Mouse (Mus musculus) heart, postnatal 14 days (tissue): Measurements from ENCODE around the gene Clec4a4. TPM values are rescaled to one million over a fixed set of nuclear protein-coding genes. Genes with fewer than 3 reads are reported as not detected.
"Not testable (repeated sequence)": the region's sequence is repeated elsewhere in the genome, so short reads cannot be mapped to it uniquely, and the experiment has no call there.

Experiments used
- DNase-seq, 2 experiments: peaks; one replicate each; pipeline ENCODE4 v3.0.0; 2021 to 2022
- intact Hi-C: fragments of 180-260 bp; cut with DNase I; formaldehyde crosslinking; loops from one replicate; pipeline ENCODE4 v1.15.1; 2025
- long read RNA-seq, 2 experiments: library from polyadenylated mRNA; stranded (forward); transcript quantifications; one replicate each; pipeline ENCODE4 v2.0.0; 2021
- total RNA-seq, 2 experiments: library from RNA; stranded (reverse); gene quantifications; 2 replicates each; pipeline ENCODE4 v1.2.3; 2021

Gene Clec4a4
- not detected for total RNA-seq
- long read RNA-seq, experiment 1: 0 reads
- long read RNA-seq, experiment 2: 0 reads

DNA sequence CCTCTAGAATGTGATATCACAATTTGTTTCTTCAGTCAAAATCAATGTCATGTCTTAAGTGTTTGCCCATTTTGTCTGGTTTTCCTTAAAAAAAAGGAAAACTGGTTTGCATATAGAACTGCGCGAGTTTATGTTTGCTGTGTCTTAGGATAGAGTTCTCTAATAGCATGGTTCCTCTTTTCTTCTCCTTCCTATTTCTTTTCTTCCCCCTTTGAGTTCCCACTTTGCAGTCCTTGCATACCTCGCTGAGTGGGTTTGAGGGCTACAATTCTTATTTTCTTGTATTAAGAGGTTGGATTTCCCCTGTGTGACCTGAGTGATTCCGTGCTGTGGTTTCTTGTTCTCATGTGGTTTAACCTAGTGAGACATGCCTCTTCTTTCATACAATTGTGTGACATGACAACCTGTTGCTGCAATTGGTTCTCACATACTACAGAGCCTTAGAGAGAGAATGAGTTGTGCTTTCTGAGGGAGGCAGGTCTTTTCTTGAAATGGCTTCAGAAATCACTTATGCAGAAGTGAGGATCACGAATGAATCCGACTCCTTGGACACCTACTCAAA lies at the start of gene Clec4a4:
TSS of gene Clec4a4 (plus strand) at position 492 of the 562 bp plus-strand sequence.
- DNase-seq: no peak
- intact Hi-C loops: no loop called here

DNA sequence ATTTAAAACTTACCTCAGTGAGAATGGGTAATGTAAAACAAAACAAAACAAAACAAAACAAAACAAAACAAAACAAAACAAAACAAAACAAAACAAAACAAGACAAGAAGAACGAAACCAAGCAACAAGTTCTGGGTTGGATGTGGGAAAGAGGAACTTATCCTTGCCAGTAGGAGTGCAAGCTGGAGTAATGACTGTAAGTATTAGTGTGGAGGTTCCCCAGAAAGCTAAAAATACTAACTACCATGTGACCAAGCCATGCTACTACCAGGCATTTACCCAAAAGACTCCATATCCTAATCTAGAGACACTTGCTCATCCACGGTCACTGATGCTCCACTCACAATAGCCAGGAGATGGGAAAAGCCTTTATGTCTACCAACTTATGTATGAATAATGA lies 43.4 kb upstream of the Clec4a4 start:
- intact Hi-C loops: no loop called here
- no peak for DNase-seq

DNA sequence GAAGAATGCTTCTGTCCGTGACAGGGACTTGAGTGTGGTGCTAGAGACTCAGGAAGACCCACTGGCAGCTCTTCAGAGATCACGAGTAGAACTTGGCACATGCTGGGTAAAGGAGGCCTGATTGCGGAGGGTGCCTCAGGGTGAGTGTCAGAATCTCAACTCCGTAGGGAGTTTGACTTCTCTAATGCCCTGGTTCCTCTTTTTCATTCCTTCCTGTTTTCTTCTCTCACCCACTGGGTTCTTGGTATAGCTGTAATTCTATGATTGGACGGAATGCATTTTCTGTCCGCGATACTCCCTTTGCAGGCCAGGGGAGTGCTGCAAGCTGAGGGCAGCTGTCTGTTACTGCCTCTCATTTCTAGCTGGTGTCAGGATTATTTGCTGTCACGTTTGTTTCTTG lies 37.8 kb upstream of the Clec4a4 start, which contains the start of gene Clec4a3:
TSS of gene Clec4a3 (plus strand) at position 115 of the 400 bp plus-strand sequence.
- intact Hi-C loops: no loop called here
- peak; percentile 7 to 11 for DNase-seq

DNA sequence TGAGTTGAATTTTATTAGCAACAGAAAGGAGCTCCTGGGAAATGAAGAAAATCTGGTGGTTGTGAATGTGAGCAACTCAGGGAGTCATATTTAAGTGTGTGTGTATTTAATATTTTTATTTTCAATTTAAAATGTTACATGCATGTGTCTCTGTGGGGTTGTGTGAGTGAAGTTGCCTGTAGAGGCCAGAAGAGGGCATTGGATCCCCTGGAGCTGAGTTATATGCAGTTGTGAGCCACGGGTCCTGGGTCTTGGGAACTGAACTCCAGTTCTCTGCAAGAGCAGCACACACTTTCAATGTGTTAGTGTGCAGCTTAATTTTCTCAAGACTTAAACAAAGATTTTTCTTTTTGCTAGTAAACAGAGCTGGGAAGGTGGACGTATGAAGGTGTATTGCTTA lies 25.6 kb upstream of the Clec4a4 start:
- DNase-seq: no peak
- intact Hi-C loops: no loop called here

DNA sequence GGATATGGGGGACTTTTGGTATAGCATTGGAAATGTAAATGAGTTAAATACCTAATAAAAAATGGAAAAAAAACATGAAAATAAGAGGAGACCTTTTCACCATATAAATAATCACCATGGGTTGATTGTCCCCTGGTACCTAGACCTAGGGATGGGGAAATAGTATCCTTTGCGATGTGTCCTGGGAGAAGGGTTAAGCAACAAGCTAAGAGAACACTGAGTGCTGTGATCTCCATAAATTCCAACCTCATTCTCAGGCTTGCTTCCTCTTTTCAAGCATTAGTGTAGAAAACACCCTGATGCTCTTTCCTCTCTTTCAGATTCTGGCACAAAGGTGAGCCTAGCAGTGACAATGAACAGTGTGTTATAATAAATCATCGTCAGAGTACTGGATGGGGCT lies 21.1 kb upstream of the Clec4a4 start:
- DNase-seq: no peak
- intact Hi-C loops: no loop called here

DNA sequence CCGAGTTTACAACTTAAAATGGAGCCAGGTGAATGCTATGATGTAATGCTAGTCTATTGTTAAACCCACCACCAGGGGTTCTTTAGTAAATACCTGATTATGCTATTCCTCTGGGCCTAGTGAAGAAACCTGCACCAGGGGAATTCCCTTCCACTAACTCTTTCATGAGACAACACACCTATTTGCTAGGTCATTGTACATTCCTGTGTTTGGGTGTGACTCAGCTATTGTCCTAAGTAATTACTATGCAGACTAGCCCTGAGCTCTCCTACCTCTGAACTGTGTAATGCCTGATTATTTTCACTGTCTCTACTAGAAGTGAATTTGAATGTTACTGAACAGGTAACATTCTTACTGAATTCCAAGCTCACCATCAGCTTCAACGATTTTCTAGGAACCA lies 14.5 kb downstream of the Clec4a4 start:
- intact Hi-C loops, DNase-seq: not testable (repeated sequence)

DNA sequence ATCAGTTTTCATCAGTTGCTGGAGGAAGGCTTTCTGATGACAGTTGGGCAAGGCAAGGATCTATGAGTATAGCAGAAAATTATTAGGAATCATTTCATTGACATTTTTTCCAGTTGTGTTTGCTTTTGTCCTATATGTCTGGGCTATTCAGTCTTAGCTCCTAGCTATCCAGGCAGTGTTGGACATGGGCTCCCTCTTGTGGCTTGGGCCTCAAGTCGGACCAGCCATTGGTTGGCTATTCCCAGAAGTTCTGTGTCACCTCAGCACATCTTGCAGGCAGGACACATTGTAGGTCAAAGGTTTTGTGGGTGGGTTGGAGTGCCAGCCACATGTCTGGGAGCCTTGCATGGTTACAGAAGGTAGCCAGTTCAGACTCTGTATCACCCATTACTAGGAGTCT lies 15.4 kb downstream of the Clec4a4 start:
- DNase-seq: peak; percentile 5 to 6
- intact Hi-C loops: no loop called here

DNA sequence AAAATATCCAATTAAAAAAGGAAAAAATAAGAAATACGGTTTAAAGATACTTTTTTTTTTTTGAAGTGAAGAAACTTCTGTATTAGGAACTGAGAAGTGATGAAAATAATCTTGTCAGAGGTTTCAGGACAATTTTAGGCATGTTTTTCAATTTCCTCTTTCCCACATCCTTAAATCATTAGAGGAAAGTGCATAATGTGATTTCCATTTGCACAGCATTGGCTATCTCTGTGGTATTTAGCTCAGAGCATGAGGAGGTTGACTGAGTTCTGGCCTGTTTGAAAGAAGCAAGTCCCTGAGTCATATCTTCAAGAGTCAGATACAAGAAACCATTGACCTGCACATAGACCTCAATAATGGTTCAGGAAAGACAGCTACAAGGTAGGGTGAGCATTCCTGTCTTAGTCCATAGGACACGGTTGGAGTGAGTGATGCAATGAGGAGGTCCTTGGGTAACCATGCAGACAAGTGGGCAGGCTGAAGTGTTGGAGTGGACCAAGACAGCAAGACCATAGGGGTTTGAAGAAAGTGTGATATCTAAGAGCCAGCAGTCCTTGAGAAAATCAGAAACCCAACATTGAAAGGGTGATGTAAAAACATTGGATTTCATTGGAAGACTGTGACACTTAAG lies 59.7 kb downstream of the Clec4a4 start, which contains the start of gene Clec4b1:
TSS of gene Clec4b1 (plus strand) at position 221 of the 631 bp plus-strand sequence.
- DNase-seq: no peak

More for the DNA sequence above, 59.7 kb downstream of the Clec4a4 start, which contains the start of gene Clec4b1:
- intact Hi-C loops: no loop called here

Other genes starting within 250 kb of the Clec4a4 start
- 1 to 10 TPM; 2.3 to 2.4 TPM for gene Slc2a3, start 188.7 kb upstream of the Clec4a4 start, total RNA-seq
- gene Foxj2, start 170.5 kb upstream of the Clec4a4 start, total RNA-seq: 10 to 100 TPM; 30.9 to 31.9 TPM
- 1 to 10 TPM; 2.5 to 3.6 TPM for gene C3ar1, start 134.2 kb upstream of the Clec4a4 start, total RNA-seq
- gene Necap1, start 115.9 kb upstream of the Clec4a4 start, total RNA-seq: 10 to 100 TPM; 23.8 to 25.5 TPM
- 1 to 10 TPM; 3.9 to 4.3 TPM for gene Clec4a1, start 68.5 kb upstream of the Clec4a4 start, total RNA-seq
- 1 to 10 TPM; 2.5 to 3.1 TPM for gene Clec4a3, start 37.9 kb upstream of the Clec4a4 start, total RNA-seq
- not detected for gene Clec4b1, start 59.6 kb downstream of the Clec4a4 start, total RNA-seq
- gene Clec4a2, start 116.1 kb downstream of the Clec4a4 start, total RNA-seq: 1 to 10 TPM; 1.9 to 2.7 TPM
- gene Clec4b2, start 182.5 kb downstream of the Clec4a4 start, total RNA-seq: under 1 TPM in 1 of 2 experiments, not detected in 1; 0.24 TPM
- gene Clec4n, start 239.5 kb downstream of the Clec4a4 start, total RNA-seq: 1 to 10 TPM; 1.7 to 2.2 TPM